In the genomic region with DNA sequence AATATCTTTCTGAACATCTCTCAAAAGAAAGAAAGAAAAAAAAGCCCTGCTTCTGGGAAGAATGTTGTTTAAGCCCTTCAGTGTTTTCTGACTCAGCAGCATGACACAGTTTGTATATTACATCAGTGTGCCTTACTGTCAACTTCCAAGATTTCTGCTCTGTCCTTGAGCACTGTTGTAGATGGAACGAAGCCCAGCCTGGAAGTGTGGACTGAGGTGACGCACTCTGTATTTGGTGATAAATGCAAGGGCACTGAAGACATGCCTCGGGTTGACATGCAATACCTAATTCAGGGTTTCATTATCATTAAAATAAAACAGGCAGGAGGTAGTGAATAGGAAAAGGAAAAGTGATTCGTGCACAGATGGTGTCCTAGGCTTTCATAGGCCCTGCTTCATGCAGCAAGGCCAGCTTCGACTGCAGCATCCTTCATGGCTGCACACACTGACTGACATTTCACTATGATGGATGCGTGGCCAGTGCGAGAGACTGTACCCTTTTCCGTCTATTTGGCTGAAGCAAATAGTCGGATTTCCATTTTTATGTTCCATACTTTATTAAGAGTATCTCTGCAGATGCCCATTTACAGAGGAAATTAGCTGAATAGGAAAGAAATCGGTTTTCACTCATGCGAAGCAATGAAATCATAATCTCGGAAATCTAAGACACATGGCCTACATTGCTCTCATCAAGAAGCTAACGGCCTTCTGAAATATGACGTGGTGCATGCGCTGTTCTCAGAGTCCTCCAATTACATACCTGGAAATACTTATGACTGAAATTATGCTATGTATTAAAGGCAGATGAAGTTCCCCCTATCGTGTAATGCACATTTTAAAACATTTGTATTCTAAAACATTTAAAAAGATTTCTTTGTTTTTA, we compare ENCODE assay signal across 16 mouse cellular contexts.
DNase-seq lines count a peak whose midpoint lies in the region; ATAC-seq and TF ChIP-seq lines count a peak whose summit lies in the region.
"Had no signal": no experiment of that assay in that cellular context is flagged by ENCODE, and none has a peak within 500 bp of the region (broad histone marks: within the 10 kb centered on the region; RNA-seq: fewer than 3 reads in every experiment).

No protein-coding gene starts in this region.

- no peaks in the 10 kb centered on the region for H3K36me3 ChIP-seq in hindbrain, embryonic 13.5 days
- no peaks in the 10 kb centered on the region for H3K36me3 ChIP-seq in hindbrain, embryonic 14.5 days (replicated peaks; ENCODE audit: control insufficient read depth, insufficient read depth)
- H3K36me3 ChIP-seq in kidney, embryonic 15.5 days, result no peaks in the 10 kb centered on the region
- H3K36me3 ChIP-seq in hindbrain, postnatal 0 days (ENCODE audit: insufficient read depth, low read length), result no peaks in the 10 kb centered on the region
- H3K36me3 ChIP-seq: liver, embryonic 13.5 days; stomach, embryonic 15.5 days had no signal

- H3K27ac ChIP-seq in hindbrain, embryonic 13.5 days, result peak overlapping the region; percentile 35; the same call in 1 of the 2 replicates
- H3K27ac ChIP-seq in hindbrain, embryonic 14.5 days, result no peak overlapping the region; the same call in 1 of the 2 replicates
- no peak overlapping the region for H3K27ac ChIP-seq in kidney, embryonic 15.5 days
- no peak overlapping the region for H3K27ac ChIP-seq in hindbrain, postnatal 0 days
- H3K27ac ChIP-seq: liver, embryonic 13.5 days; stomach, embryonic 15.5 days had no signal

- no peak for DNase-seq in hindbrain, embryonic 14.5 days (ENCODE audit: low spot score)
- peak; percentile 17 for DNase-seq in testis, postnatal 14 days (ENCODE audit: low spot score)
- DNase-seq in testis, postnatal 10 days (ENCODE audit: low spot score), result no peak
- DNase-seq in adrenal gland, postnatal 36 days, result peak; percentile 74 to 85
- DNase-seq in hindbrain, postnatal 0 days (ENCODE audit: low spot score), result no peak
- DNase-seq: cerebellum, adult 18-20 months; left cerebral cortex, postnatal 4 days; liver, embryonic 13.5 days; lung, postnatal 36 days; right cerebral cortex, adult 18-20 months; thymus, postnatal 14 days had no signal

- H3K4me1 ChIP-seq in hindbrain, embryonic 13.5 days (replicated peaks), result 0 out of 2 replicates have a peak, but pooled peaks cover 3% of the 10 kb centered on the region
- no peaks in the 10 kb centered on the region for H3K4me1 ChIP-seq in hindbrain, embryonic 14.5 days (replicated peaks; ENCODE audit: control insufficient read depth, insufficient read depth, low read length)
- no peaks in the 10 kb centered on the region for H3K4me1 ChIP-seq in kidney, embryonic 15.5 days
- H3K4me1 ChIP-seq in hindbrain, postnatal 0 days (ENCODE audit: insufficient read depth, low read length), result no peaks in the 10 kb centered on the region
- H3K4me1 ChIP-seq: liver, embryonic 13.5 days; stomach, embryonic 15.5 days had no signal

- H3K9me3 ChIP-seq in hindbrain, embryonic 13.5 days, result no peaks in the 10 kb centered on the region
- no peaks in the 10 kb centered on the region for H3K9me3 ChIP-seq in hindbrain, embryonic 14.5 days (ENCODE audit: control insufficient read depth, low read length)
- H3K9me3 ChIP-seq in kidney, embryonic 15.5 days (replicated peaks), result no peaks in the 10 kb centered on the region
- H3K9me3 ChIP-seq in hindbrain, postnatal 0 days (ENCODE audit: low read length), result no peaks in the 10 kb centered on the region
- H3K9me3 ChIP-seq: liver, embryonic 13.5 days; stomach, embryonic 15.5 days had no signal

- WGBS in hindbrain, embryonic 13.5 days, result 58% methylated on average over 16 of the region's 16 CpGs
- 63% methylated on average over 16 of the region's 16 CpGs for WGBS in hindbrain, embryonic 14.5 days
- WGBS in kidney, embryonic 15.5 days, result 85% methylated on average over 16 of the region's 16 CpGs
- WGBS in hindbrain, postnatal 0 days, result 66% methylated on average over 16 of the region's 16 CpGs

- no peak overlapping the region for H3K4me2 ChIP-seq in hindbrain, embryonic 13.5 days
- no peak overlapping the region for H3K4me2 ChIP-seq in hindbrain, embryonic 14.5 days (replicated peaks)
- no peak overlapping the region for H3K4me2 ChIP-seq in kidney, embryonic 15.5 days
- H3K4me2 ChIP-seq in hindbrain, postnatal 0 days (ENCODE audit: low read depth, low read length), result no peak overlapping the region
- H3K4me2 ChIP-seq: liver, embryonic 13.5 days; midbrain, embryonic 11.5 days; stomach, embryonic 15.5 days had no signal

- no peak overlapping the region for H3K4me3 ChIP-seq in hindbrain, embryonic 13.5 days
- no peak overlapping the region for H3K4me3 ChIP-seq in hindbrain, embryonic 14.5 days (replicated peaks; ENCODE audit: low read length)
- H3K4me3 ChIP-seq in kidney, embryonic 15.5 days (replicated peaks), result no peak overlapping the region
- H3K4me3 ChIP-seq in hindbrain, postnatal 0 days (ENCODE audit: low read length), result no peak overlapping the region
- H3K4me3 ChIP-seq: liver, embryonic 13.5 days; stomach, embryonic 15.5 days had no signal

- no peak for TF ChIP-seq CTCF in hindbrain, postnatal 0 days (IDR thresholded peaks at IDR 0.05; ENCODE audit: low read depth)

- no peak overlapping the region for H3K9ac ChIP-seq in hindbrain, embryonic 13.5 days
- H3K9ac ChIP-seq in hindbrain, embryonic 14.5 days, result no peak overlapping the region
- H3K9ac ChIP-seq in kidney, embryonic 15.5 days, result no peak overlapping the region
- H3K9ac ChIP-seq in hindbrain, postnatal 0 days (replicated peaks; ENCODE audit: low read length), result no peak overlapping the region
- H3K9ac ChIP-seq: liver, embryonic 13.5 days; stomach, embryonic 15.5 days had no signal

- no peaks in the 10 kb centered on the region for H3K27me3 ChIP-seq in hindbrain, embryonic 13.5 days
- no peaks in the 10 kb centered on the region for H3K27me3 ChIP-seq in hindbrain, embryonic 14.5 days (ENCODE audit: control insufficient read depth, insufficient read depth, low read length)
- H3K27me3 ChIP-seq in kidney, embryonic 15.5 days, result no peaks in the 10 kb centered on the region
- H3K27me3 ChIP-seq in hindbrain, postnatal 0 days (ENCODE audit: insufficient read depth, low read length), result no peaks in the 10 kb centered on the region
- H3K27me3 ChIP-seq: liver, embryonic 13.5 days; stomach, embryonic 15.5 days had no signal

- no peak for ATAC-seq in hindbrain, embryonic 13.5 days (ENCODE audit: low FRiP score)
- no peak for ATAC-seq in hindbrain, embryonic 14.5 days (ENCODE audit: low FRiP score)
- ATAC-seq in kidney, embryonic 15.5 days (replicated peaks; ENCODE audit: low FRiP score), result no peak
- no peak for ATAC-seq in hindbrain, postnatal 0 days
- ATAC-seq: inflammation-experienced regulatory T-cells, adult 6 months had no signal

Comparison
In these comparisons a context has a peak if more than half of its experiments do, and no peak if none do; other contexts are left out.
1. DNase-seq: peak in testis, postnatal 14 days (single experiment) and adrenal gland, postnatal 36 days (2 of 2); none in hindbrain, embryonic 14.5 days (single experiment), testis, postnatal 10 days (single experiment) and hindbrain, postnatal 0 days (single experiment).